In genomic region chr1:164316697-164317096, GRCm38 (mm10) we compare ENCODE assay signal across 9 mouse cellular contexts. TPM values are rescaled to one million over a fixed set of nuclear protein-coding genes. Genes with fewer than 3 reads are reported as not detected.
DNase-seq lines count a peak whose midpoint lies in the region; ATAC-seq lines count a peak whose summit lies in the region.
"Had no signal": no experiment of that assay in that cellular context is flagged by ENCODE, and none has a peak within 500 bp of the region (broad histone marks: within the 10 kb centered on the region; RNA-seq: fewer than 3 reads in every experiment).

No protein-coding gene starts in this region.

- H3K36me3 ChIP-seq in forebrain, embryonic 11.5 days (ENCODE audit: control insufficient read depth, insufficient read depth, low read length): no peaks in the 10 kb centered on the region; the same call in 1 of the 2 replicates
- H3K36me3 ChIP-seq in hindbrain, embryonic 14.5 days (replicated peaks; ENCODE audit: control insufficient read depth, insufficient read depth): peaks cover 23% of the 10 kb centered on the region
- H3K36me3 ChIP-seq in limb, embryonic 11.5 days (ENCODE audit: control insufficient read depth, insufficient read depth, low read length): 0 out of 2 replicates have a peak, but pooled peaks cover 2% of the 10 kb centered on the region

- DNase-seq in left cerebral cortex, adult 18-20 months (ENCODE audit: low spot score in 2 of 2): peak; percentile 85 to 92
- no peak for DNase-seq in left cerebral cortex, adult 11 months (ENCODE audit: low spot score)
- peak; percentile 62 for DNase-seq in c-Kit-positive CD71-negative TER-119-negative erythroid progenitor cells, embryonic 14.5 days (ENCODE audit: low read depth)
- peak; percentile 87 for DNase-seq in forebrain, embryonic 11.5 days (ENCODE audit: low spot score)
- DNase-seq in hindbrain, embryonic 14.5 days (ENCODE audit: low spot score): peak; percentile 91
- DNase-seq in limb, embryonic 11.5 days (ENCODE audit: low spot score): peak; percentile 86
- peak; percentile 49 to 67 for DNase-seq in natural killer cell, adult 2 months (ENCODE audit: low spot score in 2 of 2)
- DNase-seq in telencephalon, adult 2 months (ENCODE audit: low read depth, low spot score): peak; percentile 65

- 34% methylated on average over 3 of the region's 3 CpGs for WGBS in forebrain, embryonic 11.5 days
- 31% methylated on average over 3 of the region's 3 CpGs for WGBS in hindbrain, embryonic 14.5 days
- 38% methylated on average over 3 of the region's 3 CpGs for WGBS in limb, embryonic 11.5 days

- no peaks in the 10 kb centered on the region for H3K9me3 ChIP-seq in forebrain, embryonic 11.5 days (ENCODE audit: control insufficient read depth, low read length)
- no peaks in the 10 kb centered on the region for H3K9me3 ChIP-seq in hindbrain, embryonic 14.5 days (ENCODE audit: control insufficient read depth, low read length)
- H3K9me3 ChIP-seq in limb, embryonic 11.5 days (ENCODE audit: control insufficient read depth, low read length): no peaks in the 10 kb centered on the region

- H3K9ac ChIP-seq in forebrain, embryonic 11.5 days (ENCODE audit: low read length): no peak overlapping the region
- H3K9ac ChIP-seq in hindbrain, embryonic 14.5 days: no peak overlapping the region
- no peak overlapping the region for H3K9ac ChIP-seq in limb, embryonic 11.5 days (ENCODE audit: low read length)

- no peaks in the 10 kb centered on the region for H3K4me1 ChIP-seq in forebrain, embryonic 11.5 days (replicated peaks; ENCODE audit: control insufficient read depth, insufficient read depth, low read length)
- no peaks in the 10 kb centered on the region for H3K4me1 ChIP-seq in hindbrain, embryonic 14.5 days (replicated peaks; ENCODE audit: control insufficient read depth, insufficient read depth, low read length)
- H3K4me1 ChIP-seq in limb, embryonic 11.5 days (ENCODE audit: control insufficient read depth, insufficient read depth, low read length): no peaks in the 10 kb centered on the region

- no peaks in the 10 kb centered on the region for H3K27me3 ChIP-seq in forebrain, embryonic 11.5 days (ENCODE audit: control insufficient read depth, insufficient read depth, low read length)
- no peaks in the 10 kb centered on the region for H3K27me3 ChIP-seq in hindbrain, embryonic 14.5 days (ENCODE audit: control insufficient read depth, insufficient read depth, low read length)
- H3K27me3 ChIP-seq in limb, embryonic 11.5 days (ENCODE audit: control insufficient read depth, insufficient read depth, low read length): no peaks in the 10 kb centered on the region

- no peak overlapping the region for H3K27ac ChIP-seq in forebrain, embryonic 11.5 days (ENCODE audit: low read depth, low read length)
- no peak overlapping the region for H3K27ac ChIP-seq in hindbrain, embryonic 14.5 days
- no peak overlapping the region for H3K27ac ChIP-seq in limb, embryonic 11.5 days (replicated peaks; ENCODE audit: low read depth, low read length)

- peak; percentile 62; the same call in 1 of the 2 replicates for ATAC-seq in forebrain, embryonic 11.5 days (replicated peaks; ENCODE audit: low FRiP score)
- peak; percentile 67 for ATAC-seq in hindbrain, embryonic 14.5 days (ENCODE audit: low FRiP score)
- 0 out of 2 replicates have a peak, but pooled peaks have one; percentile 52 for ATAC-seq in limb, embryonic 11.5 days (ENCODE audit: insufficient number of reproducible peaks, low FRiP score, low TSS enrichment, low read depth)

- H3K4me2 ChIP-seq in forebrain, embryonic 11.5 days (ENCODE audit: low read depth, low read length, severe bottlenecking): no peak overlapping the region
- no peak overlapping the region for H3K4me2 ChIP-seq in hindbrain, embryonic 14.5 days (replicated peaks)
- no peak overlapping the region for H3K4me2 ChIP-seq in limb, embryonic 11.5 days (ENCODE audit: low read depth, severe bottlenecking)

- no peak overlapping the region for H3K4me3 ChIP-seq in forebrain, embryonic 11.5 days (ENCODE audit: low read depth, low read length)
- no peak overlapping the region for H3K4me3 ChIP-seq in hindbrain, embryonic 14.5 days (replicated peaks; ENCODE audit: low read length)
- H3K4me3 ChIP-seq in limb, embryonic 11.5 days (ENCODE audit: low read depth, low read length): no peak overlapping the region
- H3K4me3 ChIP-seq: erythroblast, embryonic 14.5 days had no signal

RNA-seq across cellular contexts. Expression of gene Blzf1, which starts 9.4 kb away (rescaled TPM):
- total RNA-seq in left cerebral cortex, adult 18-20 months (2021): 10 to 100 TPM; 22.0 to 23.6 TPM
- polyA plus RNA-seq in forebrain, embryonic 11.5 days (2014; fragmentation: Nextera tagmentation; extraction: Ambion mirVana): 24.4 and 26.9 TPM in 2 replicates
- 25.8 and 29.2 TPM in 2 replicates for polyA plus RNA-seq in hindbrain, embryonic 14.5 days (2014; fragmentation: Nextera tagmentation; extraction: Ambion mirVana)
- 24.0 and 25.1 TPM in 2 replicates for polyA plus RNA-seq in limb, embryonic 11.5 days (2014; fragmentation: Nextera tagmentation; extraction: Ambion mirVana)

RNA-seq across cellular contexts. Expression of gene Nme7, which starts 12.8 kb away (rescaled TPM):
- 10 to 100 TPM; 22.2 to 23.2 TPM for total RNA-seq in left cerebral cortex, adult 18-20 months (2021)
- polyA plus RNA-seq in forebrain, embryonic 11.5 days (2014; fragmentation: Nextera tagmentation; extraction: Ambion mirVana): 34.7 and 40.5 TPM in 2 replicates
- polyA plus RNA-seq in hindbrain, embryonic 14.5 days (2014; fragmentation: Nextera tagmentation; extraction: Ambion mirVana): 25.8 and 26.2 TPM in 2 replicates
- polyA plus RNA-seq in limb, embryonic 11.5 days (2014; fragmentation: Nextera tagmentation; extraction: Ambion mirVana): 44.5 and 46.8 TPM in 2 replicates

RNA-seq across cellular contexts. Expression of gene Ccdc181, which starts 41.3 kb away (rescaled TPM):
- total RNA-seq in left cerebral cortex, adult 18-20 months (2021): 10 to 100 TPM; 24.6 to 25.3 TPM
- 18.4 and 18.5 TPM in 2 replicates for polyA plus RNA-seq in forebrain, embryonic 11.5 days (2014; fragmentation: Nextera tagmentation; extraction: Ambion mirVana)
- polyA plus RNA-seq in hindbrain, embryonic 14.5 days (2014; fragmentation: Nextera tagmentation; extraction: Ambion mirVana): 23.4 and 24.5 TPM in 2 replicates
- 8.7 and 10.2 TPM in 2 replicates for polyA plus RNA-seq in limb, embryonic 11.5 days (2014; fragmentation: Nextera tagmentation; extraction: Ambion mirVana)
